Mouse (Mus musculus) CH12.LX (cell line): ENCODE measurements around the gene Klhdc7a. TPM values are rescaled to one million over a fixed set of nuclear protein-coding genes. Genes with fewer than 3 reads are reported as not detected.

Experiments used
- DNase-seq: peaks from one replicate; pipeline ENCODE4 v3.0.0-alpha.2; 2013; ENCODE audit errors: extremely low read depth
- H3K27ac ChIP-seq: 2 replicates; pipeline ENCODE4 v1.5.1; 2012; ENCODE audit warnings: low read depth, mild to moderate bottlenecking, control low read depth, moderate library complexity; ENCODE audit not compliant: insufficient read depth
- H3K27me3 ChIP-seq: replicated peaks from 2 replicates; pipeline ENCODE3; 2012; ENCODE audit warnings: inconsistent platforms
- H3K36me3 ChIP-seq, 2 experiments: replicated peaks in 1 of 2; 2 replicates each; pipeline versions ENCODE3 to v1.6.1; 2012; ENCODE audit warnings: inconsistent platforms in 1 of 2, low read length in 1 of 2, mild to moderate bottlenecking in 1 of 2, mixed read lengths in 1 of 2, moderate library complexity in 1 of 2; ENCODE audit not compliant: control insufficient read depth in 1 of 2, insufficient read depth in 1 of 2
- H3K4me1 ChIP-seq, 2 experiments: 2 replicates each; pipeline ENCODE4 v1.6.1; 2012; ENCODE audit warnings: inconsistent platforms in 1 of 2, moderate library complexity in 1 of 2; ENCODE audit not compliant: insufficient read depth in 2 of 2, control insufficient read depth in 1 of 2
- H3K4me2 ChIP-seq: 2 replicates; pipeline ENCODE4 v1.6.1; 2012; ENCODE audit warnings: low read depth, mild to moderate bottlenecking, control low read depth; ENCODE audit not compliant: poor library complexity, insufficient read depth, severe bottlenecking
- H3K4me3 ChIP-seq, 3 experiments: fragments of 150-350 bp in 1 of 3; sonication (generic) in 1 of 3; replicated peaks in 1 of 3; 2 replicates each; pipeline versions ENCODE3 to v1.5.1; 2011 to 2012; ENCODE audit warnings: low read depth in 2 of 3, low read length in 2 of 3, mild to moderate bottlenecking in 2 of 3, moderate library complexity in 2 of 3, control low read depth in 1 of 3, improper control_type of control experiment in 1 of 3, inconsistent platforms in 1 of 3, mixed read lengths in 1 of 3; ENCODE audit not compliant: poor library complexity in 1 of 3
- H3K79me2 ChIP-seq: replicated peaks from 2 replicates; pipeline ENCODE4 v1.6.1; 2012; ENCODE audit warnings: mild to moderate bottlenecking, moderate library complexity; ENCODE audit not compliant: control insufficient read depth, poor library complexity, insufficient read depth, severe bottlenecking; ENCODE audit errors: extremely low read depth
- H3K9ac ChIP-seq: 2 replicates; pipeline ENCODE4 v1.6.1; 2012; ENCODE audit warnings: low read depth, mild to moderate bottlenecking, control low read depth, moderate library complexity; ENCODE audit not compliant: insufficient read depth
- H3K9me3 ChIP-seq: replicated peaks from 2 replicates; pipeline ENCODE3; 2012; ENCODE audit warnings: low read length, inconsistent platforms, mixed read lengths
- CHD1 ChIP-seq: IDR thresholded peaks from 2 replicates; pipeline ENCODE4 v1.6.1; 2012; ENCODE audit warnings: low read depth, low read length, improper control_type of control experiment, inconsistent platforms
- CHD2 ChIP-seq: IDR thresholded peaks from 2 replicates; pipeline ENCODE4 v1.6.1; 2011; ENCODE audit warnings: low read length, improper control_type of control experiment
- CTCF ChIP-seq, 2 experiments: IDR thresholded peaks in 1 of 2; conservative IDR thresholded peaks in 1 of 2; 2 replicates each; pipeline ENCODE4 v1.5.1; 2011 to 2012; ENCODE audit warnings: low read depth in 2 of 2, low read length in 2 of 2, improper control_type of control experiment in 1 of 2, inconsistent platforms in 1 of 2, mild to moderate bottlenecking in 1 of 2, moderate library complexity in 1 of 2
- EP300 ChIP-seq: IDR thresholded peaks from 2 replicates; pipeline ENCODE4 v1.6.1; 2011; ENCODE audit warnings: low read length, improper control_type of control experiment
- ETS1 ChIP-seq: conservative IDR thresholded peaks from 2 replicates; pipeline ENCODE4 v1.6.1; 2012; ENCODE audit warnings: low read depth, mild to moderate bottlenecking, inconsistent platforms, low read length, improper control_type of control experiment, moderate library complexity
- GABPA ChIP-seq: IDR thresholded peaks from 2 replicates; pipeline ENCODE4 v1.6.1; 2012; ENCODE audit warnings: low read depth, low read length, improper control_type of control experiment, inconsistent platforms; ENCODE audit not compliant: insufficient replicate concordance
- KAT2A ChIP-seq: IDR thresholded peaks from 2 replicates; pipeline ENCODE4 v1.6.1; 2012; ENCODE audit warnings: low read length, improper control_type of control experiment, inconsistent platforms; ENCODE audit not compliant: insufficient replicate concordance
- MAX ChIP-seq: IDR thresholded peaks from 2 replicates; pipeline ENCODE4 v1.6.1; 2011; ENCODE audit warnings: low read length, improper control_type of control experiment
- MEF2A ChIP-seq: IDR thresholded peaks from 2 replicates; pipeline ENCODE4 v1.6.1; 2014; ENCODE audit warnings: low read depth, mild to moderate bottlenecking, inconsistent platforms, low read length, improper control_type of control experiment, borderline replicate concordance
- MXI1 ChIP-seq: IDR thresholded peaks from 2 replicates; pipeline ENCODE4 v1.6.1; 2011; ENCODE audit warnings: mild to moderate bottlenecking, low read depth, low read length, improper control_type of control experiment
- MYC ChIP-seq: IDR thresholded peaks from 2 replicates; pipeline ENCODE4 v1.6.1; 2011; ENCODE audit warnings: low read depth, mild to moderate bottlenecking, improper control_type of control experiment, low read length
- NELFE ChIP-seq: IDR thresholded peaks from 2 replicates; pipeline ENCODE4 v1.6.1; 2011; ENCODE audit warnings: low read depth, low read length, improper control_type of control experiment
- PAX5 ChIP-seq: IDR thresholded peaks from 2 replicates; pipeline ENCODE4 v1.6.1; 2012; ENCODE audit warnings: low read length, inconsistent platforms, mixed read lengths
- POLR2AphosphoS2 ChIP-seq: IDR thresholded peaks from 2 replicates; pipeline ENCODE4 v1.6.1; 2011; ENCODE audit warnings: low read depth, low read length, improper control_type of control experiment
- RAD21 ChIP-seq: IDR thresholded peaks from 2 replicates; pipeline ENCODE4 v1.6.1; 2011; ENCODE audit warnings: low read depth, mild to moderate bottlenecking, low read length, improper control_type of control experiment, moderate library complexity
- RCOR1 ChIP-seq: conservative IDR thresholded peaks from 2 replicates; pipeline ENCODE4 v1.6.1; 2012; ENCODE audit warnings: low read depth, mild to moderate bottlenecking, inconsistent platforms, low read length, improper control_type of control experiment
- TBP ChIP-seq: conservative IDR thresholded peaks from 2 replicates; pipeline ENCODE4 v1.6.1; 2011; ENCODE audit warnings: low read depth, low read length, improper control_type of control experiment
- USF1 ChIP-seq: IDR thresholded peaks from 2 replicates; pipeline ENCODE4 v1.6.1; 2014; ENCODE audit warnings: low read depth, mild to moderate bottlenecking, inconsistent platforms, low read length, improper control_type of control experiment
- ZNF384 ChIP-seq: IDR thresholded peaks from 2 replicates; pipeline ENCODE4 v1.6.1; 2012; ENCODE audit warnings: low read depth, low read length, improper control_type of control experiment, inconsistent platforms
- dilution Hi-C: fragments of 300-500 bp; cut with MboI; formaldehyde crosslinking; loops from 2 replicates; pipeline ENCODE4 v1.14.3; 2020; ENCODE audit warnings: low sequenced_read_pairs; ENCODE audit not compliant: extremely low pct_unique_long_range_greater_than_20kb, extremely low pct_ligation_motif_present
- in situ Hi-C: fragments of 300-500 bp; cut with MboI; formaldehyde crosslinking; loops from 3 replicates; pipeline ENCODE4 v1.14.3; 2019; ENCODE audit warnings: low sequenced_read_pairs, low pct_ligation_motif_present, low pct_unique_long_range_greater_than_20kb, mixed read lengths
- polyA plus RNA-seq: library from polyadenylated mRNA; unstranded; fragments of >175 nt; gene quantifications from 2 replicates; pipeline ENCODE4 v1.2.1, GENCODE M21; 2012; ENCODE audit warnings: low read depth; ENCODE audit not compliant: insufficient read length
- total RNA-seq, 2 experiments: library from RNA; depleted of rRNA; stranded (reverse); fragments of 300-350 nt in 1 of 2; fragments of >200 nt in 1 of 2; gene quantifications; 2 replicates each; pipeline ENCODE4 v1.2.3; 2012 to 2014

Gene Klhdc7a
- total RNA-seq (2012; rRNA removed), result not detected in 2 replicates
- total RNA-seq (2014; rRNA removed), result not detected in 2 replicates
- polyA plus RNA-seq, result not detected in 2 replicates

- no peak within 1 kb of the TSS for H3K4me3 ChIP-seq
- no peaks in the 10 kb centered on the region for H3K4me1 ChIP-seq
- in situ Hi-C loops (no loop called here), dilution Hi-C loops (no loop called here)
- peaks cover 56% of the 10 kb centered on the region for H3K9me3 ChIP-seq
- DNase-seq, result no peak
- no peak within 1 kb of the TSS for H3K27ac ChIP-seq
- H3K79me2 ChIP-seq, result no peaks in the 10 kb centered on the region
- no peak within 1 kb of the TSS for H3K9ac ChIP-seq
- H3K27me3 ChIP-seq, result no peaks in the 10 kb centered on the region
- H3K4me2 ChIP-seq, result no peak within 1 kb of the TSS
- no peaks in the 10 kb centered on the region for H3K36me3 ChIP-seq
- no peak for TF ChIP-seq MEF2A
- no peak for TF ChIP-seq RAD21
- no peak for TF ChIP-seq GABPA
- TF ChIP-seq CHD2, result no peak
- no peak for TF ChIP-seq NELFE
- TF ChIP-seq, all 38 proteins: peak for 0
These were observed at the start of gene Klhdc7a for GRCm38 (mm10) chr4:139967922-139968321. Klhdc7a (minus strand) TSS chr4:139968026.

- Histone ChIP-seq H3K27ac (no peak overlapping the region), H3K4me3 (no peak overlapping the region), H3K4me1 (no peaks in the 10 kb centered on the region), H3K27me3 (peaks cover 4% of the 10 kb centered on the region), H3K36me3 (no peaks in the 10 kb centered on the region), H3K4me2 (no peak overlapping the region), H3K79me2 (no peaks in the 10 kb centered on the region), H3K9ac (no peak overlapping the region), H3K9me3 (peaks cover 35% of the 10 kb centered on the region)
- no peak for DNase-seq
- in situ Hi-C loops, result no loop called here
- dilution Hi-C loops, result no loop called here
- no peak for TF ChIP-seq MYC
- no peak for TF ChIP-seq USF1
- no peak for TF ChIP-seq TBP
- TF ChIP-seq CTCF (conservative IDR thresholded peaks at IDR 0.05 in 1 of 2, IDR thresholded peaks at IDR 0.05 in 1 of 2; ENCODE audit: low read depth in 2 of 2, low read length in 2 of 2), result no peak
- no peak for TF ChIP-seq CHD1
- TF ChIP-seq ZNF384, result no peak
- no peak for TF ChIP-seq RCOR1
- no peak for TF ChIP-seq MXI1
- TF ChIP-seq EP300, result no peak
- TF ChIP-seq MAX, result no peak
- no peak for TF ChIP-seq KAT2A
- no peak for TF ChIP-seq PAX5
- TF ChIP-seq POLR2AphosphoS2, result no peak
- no peak for TF ChIP-seq ETS1
These were observed 48.1 kb upstream of the Klhdc7a start for GRCm38 (mm10) chr4:140015916-140016315.
